Mouse (Mus musculus) CD8-positive naive resting alpha-beta T cell, adult 2 months (primary cell): Measurements from ENCODE around the gene Zbtb20.

Source experiments
- DNase-seq, 2 experiments: peaks; one replicate each; pipeline ENCODE4 v3.0.0; 2022; ENCODE audit warnings: low read depth in 2 of 2, low spot score in 2 of 2

Zbtb20 gene

GRCm38 (mm10) chr16:43548774-43549173 lies 673.1 kb downstream of the Zbtb20 start:
- no peak for DNase-seq

GRCm38 (mm10) chr16:43549425-43550089 lies 673.9 kb downstream of the Zbtb20 start:
- DNase-seq: no peak

- DNase-seq: no peak
Observed at GRCm38 (mm10) chr16:43552443-43552842, 676.8 kb downstream of the Zbtb20 start.

- DNase-seq: no peak
Observed at GRCm38 (mm10) chr16:43557385-43557784, 681.7 kb downstream of the Zbtb20 start.

GRCm38 (mm10) chr16:43561330-43561729 lies 685.6 kb downstream of the Zbtb20 start:
- DNase-seq: no peak

- no peak for DNase-seq
Observed at GRCm38 (mm10) chr16:43561956-43562355, 686.3 kb downstream of the Zbtb20 start.

- no peak for DNase-seq
Observed at GRCm38 (mm10) chr16:43565872-43566271, 690.2 kb downstream of the Zbtb20 start.

GRCm38 (mm10) chr16:43566511-43566910 lies 690.8 kb downstream of the Zbtb20 start:
- DNase-seq: no peak

GRCm38 (mm10) chr16:43571376-43572081 lies 695.8 kb downstream of the Zbtb20 start:
- no peak for DNase-seq

- DNase-seq: no peak
Observed at GRCm38 (mm10) chr16:43572171-43572570, 696.5 kb downstream of the Zbtb20 start.

GRCm38 (mm10) chr16:43572766-43573165 lies 697.1 kb downstream of the Zbtb20 start:
- no peak for DNase-seq

- DNase-seq: no peak
Observed at GRCm38 (mm10) chr16:43573181-43573833, 697.6 kb downstream of the Zbtb20 start.

- DNase-seq: peak; percentile 43 to 56
Observed at GRCm38 (mm10) chr16:43574006-43574764, 698.5 kb downstream of the Zbtb20 start.

GRCm38 (mm10) chr16:43575066-43575465 lies 699.4 kb downstream of the Zbtb20 start:
- DNase-seq: no peak

GRCm38 (mm10) chr16:43575507-43575906 lies 699.8 kb downstream of the Zbtb20 start:
- no peak for DNase-seq

- no peak for DNase-seq
Observed at GRCm38 (mm10) chr16:43577399-43577798, 701.7 kb downstream of the Zbtb20 start.

- no peak for DNase-seq
Observed at GRCm38 (mm10) chr16:43578351-43578750, 702.7 kb downstream of the Zbtb20 start.

GRCm38 (mm10) chr16:43579111-43579510 lies 703.4 kb downstream of the Zbtb20 start:
- DNase-seq: no peak

GRCm38 (mm10) chr16:43580321-43580822 lies 704.7 kb downstream of the Zbtb20 start:
- DNase-seq: no peak

GRCm38 (mm10) chr16:43581551-43581950 lies 705.9 kb downstream of the Zbtb20 start:
- DNase-seq: no peak

- no peak for DNase-seq
Observed at GRCm38 (mm10) chr16:43586859-43587429, 711.3 kb downstream of the Zbtb20 start.
